ENCODE assay signal across 14 mouse cellular contexts in the genomic region with DNA sequence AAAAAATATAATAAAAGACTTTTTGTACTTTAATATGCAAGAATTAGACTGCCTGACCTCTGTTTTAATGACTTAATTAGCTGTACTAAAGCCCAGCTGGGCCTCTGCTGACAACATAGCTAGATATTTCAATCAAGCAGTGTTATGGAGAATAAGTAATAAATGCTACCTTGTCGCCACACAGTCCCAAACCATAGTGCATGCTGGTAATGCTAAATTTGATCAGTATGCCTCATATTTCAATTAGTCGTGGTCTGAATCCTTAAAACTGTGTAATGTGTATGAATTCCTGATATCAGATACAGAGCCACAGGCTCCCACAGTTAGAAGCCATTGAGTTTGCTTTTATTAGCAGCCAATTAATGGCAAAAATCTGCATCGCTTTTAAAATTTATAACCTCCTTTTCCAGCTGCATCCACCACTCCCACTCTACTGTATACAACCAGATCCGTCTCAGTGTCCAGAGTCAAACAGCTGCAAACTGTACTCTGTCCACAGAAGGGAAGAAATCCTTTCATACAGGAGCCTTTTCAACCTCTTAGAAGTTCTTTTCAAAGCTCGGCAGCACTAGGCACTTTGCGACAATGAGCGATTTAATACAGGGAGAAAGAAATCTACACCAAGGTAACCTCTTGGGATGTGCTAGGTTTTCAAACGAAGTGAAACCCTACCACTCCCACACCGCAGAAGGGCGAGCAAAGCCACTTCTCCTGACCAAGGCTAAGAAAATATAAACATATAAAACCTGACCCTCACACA.
A peak's percentile ranks its signal among the peaks of the same experiment; 100 is the strongest.
DNase-seq lines count a peak whose midpoint lies in the region; ATAC-seq and TF ChIP-seq lines count a peak whose summit lies in the region.
"Had no signal": no experiment of that assay in that cellular context is flagged by ENCODE, and none has a peak within 500 bp of the region (broad histone marks: within the 10 kb centered on the region; RNA-seq: fewer than 3 reads in every experiment).

No protein-coding gene starts in this region.

- H3K9me3 ChIP-seq in intestine, embryonic 14.5 days (ENCODE audit: control insufficient read depth, low read length): no peaks in the 10 kb centered on the region
- no peaks in the 10 kb centered on the region for H3K9me3 ChIP-seq in intestine, embryonic 15.5 days
- H3K9me3 ChIP-seq in embryonic facial prominence, embryonic 15.5 days (replicated peaks): no peaks in the 10 kb centered on the region
- H3K9me3 ChIP-seq: liver, embryonic 12.5 days had no signal

- TF ChIP-seq POLR2A in brain, embryonic 14.5 days (IDR thresholded peaks at IDR 0.05; ENCODE audit: borderline replicate concordance, extremely low read depth, insufficient read depth, insufficient read length, poor library complexity, severe bottlenecking): no peak

- no peak for ATAC-seq in intestine, embryonic 14.5 days (replicated peaks; ENCODE audit: low FRiP score, low TSS enrichment, low read depth)
- no peak for ATAC-seq in intestine, embryonic 15.5 days
- peak; percentile 57; the same call in 1 of the 2 replicates for ATAC-seq in embryonic facial prominence, embryonic 15.5 days (ENCODE audit: insufficient number of reproducible peaks, low FRiP score, low TSS enrichment, low read depth)
- no peak for ATAC-seq in granulocyte monocyte progenitor cell, adult 5-6 weeks (replicated peaks; ENCODE audit: poor library complexity, severe bottlenecking)
- ATAC-seq: liver, embryonic 12.5 days had no signal

- H3K36me3 ChIP-seq in intestine, embryonic 14.5 days (ENCODE audit: control insufficient read depth, insufficient read depth, low read length): no peaks in the 10 kb centered on the region
- no peaks in the 10 kb centered on the region for H3K36me3 ChIP-seq in intestine, embryonic 15.5 days
- no peaks in the 10 kb centered on the region for H3K36me3 ChIP-seq in embryonic facial prominence, embryonic 15.5 days
- H3K36me3 ChIP-seq: liver, embryonic 12.5 days had no signal

- no peak for TF ChIP-seq CTCF in brain, embryonic 14.5 days (IDR thresholded peaks at IDR 0.05; ENCODE audit: borderline replicate concordance, extremely low read depth, insufficient read depth, insufficient read length)

- peak overlapping the region; percentile 7; the same call in 1 of the 2 replicates for H3K4me2 ChIP-seq in intestine, embryonic 14.5 days (ENCODE audit: low read length)
- no peak overlapping the region for H3K4me2 ChIP-seq in intestine, embryonic 15.5 days (replicated peaks)
- H3K4me2 ChIP-seq in embryonic facial prominence, embryonic 15.5 days (replicated peaks): no peak overlapping the region
- H3K4me2 ChIP-seq: liver, embryonic 12.5 days had no signal

- no peak overlapping the region for H3K4me3 ChIP-seq in intestine, embryonic 14.5 days (ENCODE audit: low read depth, low read length)
- H3K4me3 ChIP-seq in intestine, embryonic 15.5 days (replicated peaks): no peak overlapping the region
- no peak overlapping the region for H3K4me3 ChIP-seq in embryonic facial prominence, embryonic 15.5 days (replicated peaks)
- H3K4me3 ChIP-seq: liver, embryonic 12.5 days had no signal

- no peak overlapping the region for H3K9ac ChIP-seq in intestine, embryonic 14.5 days (ENCODE audit: low read length)
- H3K9ac ChIP-seq in intestine, embryonic 15.5 days: no peak overlapping the region
- no peak overlapping the region for H3K9ac ChIP-seq in embryonic facial prominence, embryonic 15.5 days
- H3K9ac ChIP-seq: liver, embryonic 12.5 days had no signal

- peaks cover 7% of the 10 kb centered on the region; the same call in 1 of the 2 replicates for H3K4me1 ChIP-seq in intestine, embryonic 14.5 days (replicated peaks; ENCODE audit: control insufficient read depth, insufficient read depth, low read length)
- H3K4me1 ChIP-seq in intestine, embryonic 15.5 days (replicated peaks): no peaks in the 10 kb centered on the region
- no peaks in the 10 kb centered on the region for H3K4me1 ChIP-seq in embryonic facial prominence, embryonic 15.5 days
- H3K4me1 ChIP-seq: liver, embryonic 12.5 days had no signal

- H3K27ac ChIP-seq in intestine, embryonic 14.5 days (ENCODE audit: low read depth): no peak overlapping the region
- no peak overlapping the region for H3K27ac ChIP-seq in intestine, embryonic 15.5 days
- H3K27ac ChIP-seq in embryonic facial prominence, embryonic 15.5 days (replicated peaks): no peak overlapping the region
- H3K27ac ChIP-seq: liver, embryonic 12.5 days had no signal

- no peaks in the 10 kb centered on the region for H3K27me3 ChIP-seq in intestine, embryonic 14.5 days (replicated peaks; ENCODE audit: control insufficient read depth, insufficient read depth, low read length)
- H3K27me3 ChIP-seq in intestine, embryonic 15.5 days (replicated peaks): no peaks in the 10 kb centered on the region
- no peaks in the 10 kb centered on the region; the same call in 1 of the 2 replicates for H3K27me3 ChIP-seq in embryonic facial prominence, embryonic 15.5 days
- H3K27me3 ChIP-seq: liver, embryonic 12.5 days had no signal

- DNase-seq in intestine, embryonic 14.5 days (ENCODE audit: low spot score): no peak
- DNase-seq in brain, embryonic 14.5 days (ENCODE audit: low read depth): peak; percentile 47
- DNase-seq in mesoderm, embryonic 11.5 days (ENCODE audit: low read depth, low spot score): peak; percentile 7
- no peak for DNase-seq in cerebellum, postnatal 14 days
- DNase-seq in heart, adult 8-10 months (ENCODE audit: low spot score): no peak
- DNase-seq: heart, postnatal 10 days; kidney, postnatal 25 days; layer of hippocampus, postnatal 36 days; lung, postnatal 4 days; right cerebral cortex, postnatal 14 days had no signal

- 25% methylated on average over 10 of the region's 10 CpGs for WGBS in intestine, embryonic 14.5 days
- WGBS in intestine, embryonic 15.5 days: 43% methylated on average over 10 of the region's 10 CpGs
- 34% methylated on average over 10 of the region's 10 CpGs for WGBS in embryonic facial prominence, embryonic 15.5 days

Comparison
In these comparisons a context has a peak if more than half of its experiments do, and no peak if none do; other contexts are left out.
1. DNase-seq: peak in brain, embryonic 14.5 days (single experiment) and mesoderm, embryonic 11.5 days (single experiment); none in intestine, embryonic 14.5 days (single experiment), cerebellum, postnatal 14 days (0 of 2) and heart, adult 8-10 months (single experiment).